Mouse (Mus musculus) brain, embryonic 14.5 days (tissue): ENCODE measurements at regions not wholly inside any gene's neighbourhood (a gene's known extent, or its start where the extent isn't known, plus 50 kb on each side); places are given as distances from the start of the nearest gene placed in this dataset.

Experiments
- CTCF ChIP-seq: fragments of 200-500 bp; IDR thresholded peaks from 2 replicates; pipeline ENCODE4 v1.5.1; 2012; ENCODE audit warnings: inconsistent platforms, mild to moderate bottlenecking, moderate library complexity, borderline replicate concordance; ENCODE audit not compliant: insufficient read depth, insufficient read length; ENCODE audit errors: extremely low read depth
- POLR2A ChIP-seq: fragments of 200-500 bp; IDR thresholded peaks from 2 replicates; pipeline ENCODE4 v1.6.1; 2012; ENCODE audit warnings: mild to moderate bottlenecking, inconsistent platforms, borderline replicate concordance; ENCODE audit not compliant: poor library complexity, insufficient read depth, insufficient read length, severe bottlenecking; ENCODE audit errors: extremely low read depth

- TF ChIP-seq POLR2A = no peak
- no peak for TF ChIP-seq CTCF
These were observed 92.3 kb upstream of the Castor2 start for GRCm38 (mm10) chr5:134007127-134007771.
